23 mouse cellular contexts compared by ENCODE assay signal in genomic region chr17:66523396-66523795, GRCm38 (mm10). TPM values are rescaled to one million over a fixed set of nuclear protein-coding genes. Genes with fewer than 3 reads are reported as not detected.
DNase-seq lines count a peak whose midpoint lies in the region; ATAC-seq lines count a peak whose summit lies in the region.
"Had no signal": no experiment of that assay in that cellular context is flagged by ENCODE, and none has a peak within 500 bp of the region (broad histone marks: within the 10 kb centered on the region; RNA-seq: fewer than 3 reads in every experiment).

No protein-coding gene starts in this region.

- H3K4me1 ChIP-seq in midbrain, embryonic 11.5 days (ENCODE audit: control insufficient read depth, insufficient read depth, low read length): peaks cover 4% of the 10 kb centered on the region
- peaks cover 10% of the 10 kb centered on the region for H3K4me1 ChIP-seq in midbrain, embryonic 13.5 days (replicated peaks)

- H3K9me3 ChIP-seq in midbrain, embryonic 11.5 days (ENCODE audit: control insufficient read depth, low read length): no peaks in the 10 kb centered on the region
- no peaks in the 10 kb centered on the region for H3K9me3 ChIP-seq in midbrain, embryonic 13.5 days
- H3K9me3 ChIP-seq: embryonic facial prominence, embryonic 10.5 days; embryonic facial prominence, embryonic 12.5 days; forebrain, embryonic 10.5 days; forebrain, embryonic 12.5 days; G1E had no signal

- H3K4me2 ChIP-seq in midbrain, embryonic 11.5 days: no peak overlapping the region
- H3K4me2 ChIP-seq in midbrain, embryonic 13.5 days (replicated peaks): no peak overlapping the region
- H3K4me2 ChIP-seq: embryonic facial prominence, embryonic 12.5 days; forebrain, embryonic 12.5 days had no signal

- H3K9ac ChIP-seq in midbrain, embryonic 11.5 days (ENCODE audit: low read length): no peak overlapping the region
- H3K9ac ChIP-seq in midbrain, embryonic 13.5 days (replicated peaks): no peak overlapping the region
- H3K9ac ChIP-seq: embryonic facial prominence, embryonic 12.5 days; forebrain, embryonic 12.5 days had no signal

- no peaks in the 10 kb centered on the region for H3K27me3 ChIP-seq in midbrain, embryonic 11.5 days (ENCODE audit: control insufficient read depth, insufficient read depth, low read length)
- no peaks in the 10 kb centered on the region for H3K27me3 ChIP-seq in midbrain, embryonic 13.5 days
- H3K27me3 ChIP-seq: embryonic facial prominence, embryonic 12.5 days had no signal

- DNase-seq in heart, adult 11 months: peak; percentile 91
- DNase-seq in heart, adult 8-10 months (ENCODE audit: low spot score): no peak
- peak; percentile 41 for DNase-seq in midbrain, embryonic 11.5 days (ENCODE audit: low spot score, missing footprints)
- peak; percentile 83 for DNase-seq in Muller cell, postnatal 12 days (ENCODE audit: inconsistent ontology term)
- DNase-seq in left cerebral cortex, adult 9 months (ENCODE audit: low spot score in 2 of 2): no peak
- DNase-seq: adrenal gland, adult 8-10 months; cerebellum, adult 11-12 months; cerebellum, adult 2 months; cerebellum, adult 9-10 months; cerebellum, postnatal 10 days; cerebellum, postnatal 25 days had no signal

- no peak overlapping the region for H3K4me3 ChIP-seq in midbrain, embryonic 11.5 days (ENCODE audit: low read depth, low read length)
- H3K4me3 ChIP-seq in midbrain, embryonic 13.5 days (replicated peaks): no peak overlapping the region
- H3K4me3 ChIP-seq: embryonic facial prominence, embryonic 10.5 days; embryonic facial prominence, embryonic 12.5 days; forebrain, embryonic 10.5 days; forebrain, embryonic 12.5 days had no signal

- H3K27ac ChIP-seq in midbrain, embryonic 11.5 days (ENCODE audit: low read depth, low read length): no peak overlapping the region
- no peak overlapping the region for H3K27ac ChIP-seq in midbrain, embryonic 13.5 days
- H3K27ac ChIP-seq: embryonic facial prominence, embryonic 10.5 days; embryonic facial prominence, embryonic 12.5 days; forebrain, embryonic 10.5 days; forebrain, embryonic 12.5 days had no signal

- ATAC-seq in midbrain, embryonic 11.5 days (ENCODE audit: low FRiP score): no peak
- ATAC-seq in midbrain, embryonic 13.5 days: no peak
- ATAC-seq in erythroid progenitor cell, adult 5-6 weeks (replicated peaks; ENCODE audit: low FRiP score, poor library complexity, severe bottlenecking): no peak
- ATAC-seq: activated CD4-positive, CD25-positive, alpha-beta regulatory T cell, adult 4 months; CD4-positive, CD25-positive, alpha-beta regulatory T cell, adult 4 months; forebrain, embryonic 14.5 days; forebrain, embryonic 16.5 days; Patski had no signal

- H3K36me3 ChIP-seq in midbrain, embryonic 11.5 days (ENCODE audit: control insufficient read depth, insufficient read depth, low read length): no peaks in the 10 kb centered on the region
- no peaks in the 10 kb centered on the region for H3K36me3 ChIP-seq in midbrain, embryonic 13.5 days
- H3K36me3 ChIP-seq: embryonic facial prominence, embryonic 10.5 days; embryonic facial prominence, embryonic 12.5 days; forebrain, embryonic 10.5 days; forebrain, embryonic 12.5 days; G1E had no signal

- 81% methylated on average over 5 of the region's 5 CpGs for WGBS in midbrain, embryonic 11.5 days
- 82% methylated on average over 5 of the region's 5 CpGs for WGBS in midbrain, embryonic 13.5 days

RNA-seq across cellular contexts. Expression of gene Rab12, which starts 3.9 kb away (rescaled TPM):
- 100 to 1,000 TPM; 219 to 237 (median 230) TPM for total RNA-seq in heart, adult 8-10 months (2022)
- polyA plus RNA-seq in midbrain, embryonic 11.5 days (2014; fragmentation: Nextera tagmentation; extraction: Ambion mirVana): 40.9 and 45.0 TPM in 2 replicates
- polyA plus RNA-seq in midbrain, embryonic 13.5 days (2015; fragmentation: Nextera tagmentation; extraction: Ambion mirVana): 52.0 and 59.0 TPM in 2 replicates
- total RNA-seq in erythroid progenitor cell, adult 5-6 weeks (2015; ENCODE audit: low replicate concordance): 10.5 and 13.3 TPM in 2 replicates
- total RNA-seq in erythroid progenitor cell, adult 5-6 weeks (2017; ENCODE audit: low replicate concordance): 7.7 and 8.5 TPM in 2 replicates

Comparison
In these comparisons a context has a peak if more than half of its experiments do, and no peak if none do; other contexts are left out.
1. DNase-seq: peak in heart, adult 11 months (single experiment), midbrain, embryonic 11.5 days (single experiment) and Muller cell, postnatal 12 days (single experiment); none in heart, adult 8-10 months (single experiment) and left cerebral cortex, adult 9 months (0 of 2).
2. RNA of gene Rab12, which starts 3.9 kb away (total RNA-seq): 219 to 237 TPM in heart, adult 8-10 months; 7.7 to 13.3 TPM in erythroid progenitor cell, adult 5-6 weeks; every median in the first group is over 10 times any median in the second.